Mouse (Mus musculus): ENCODE results near the gene Relt. TPM values are rescaled to one million over a fixed set of nuclear protein-coding genes. Genes with fewer than 3 reads are reported as not detected.

Relt gene
- 4.4 and 5.3 TPM in 2 replicates for polyA plus RNA-seq (2016; fragmentation: Nextera tagmentation; extraction: Ambion mirVana)

DNA sequence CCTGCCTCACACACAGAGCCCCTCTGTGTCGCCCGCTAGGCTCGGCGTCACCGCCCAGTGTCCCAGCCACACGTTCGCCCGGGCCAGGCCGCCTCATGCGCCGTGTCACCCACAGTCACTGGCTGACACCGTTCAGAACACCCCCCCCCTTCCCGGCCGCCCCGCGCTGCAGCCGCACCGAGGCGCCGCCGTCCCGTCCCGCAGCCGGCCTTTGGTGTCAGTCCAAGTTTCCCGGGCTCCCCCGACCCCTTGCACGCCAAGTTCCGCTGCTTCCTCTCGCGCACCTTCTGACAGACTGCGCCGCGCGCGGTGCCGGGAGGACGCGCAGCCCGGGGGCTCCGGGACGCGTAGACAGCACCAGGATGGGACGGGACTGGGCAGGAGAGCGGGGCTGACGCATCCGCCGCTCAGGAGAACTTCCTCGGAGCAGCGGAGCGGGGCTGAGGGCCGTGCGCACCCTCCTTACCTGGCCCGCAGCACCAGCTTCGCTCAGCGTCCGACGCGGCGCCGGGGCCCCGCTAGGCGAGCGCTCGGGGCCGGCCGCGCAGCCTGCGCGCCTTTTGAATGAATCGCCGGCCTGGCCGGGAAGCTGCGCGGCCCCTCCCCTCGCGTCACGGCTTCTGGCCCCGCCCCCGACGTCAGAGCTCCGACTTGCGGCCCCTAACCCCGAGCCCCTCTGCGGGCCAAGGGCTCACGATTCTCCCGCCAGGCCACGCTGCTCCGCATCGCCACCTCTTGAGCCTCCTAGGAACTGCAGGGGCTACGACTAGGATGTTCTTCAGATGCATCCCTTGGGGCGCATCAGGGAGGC is at the start of gene Relt:
TSS of gene Relt (minus strand) at position 619 of the 811 bp plus-strand sequence.
- Histone ChIP-seq H3K27me3 (ENCODE audit: insufficient read depth, poor library complexity, severe bottlenecking) (no peaks in the 10 kb centered on the region), H3K9me3 (no peaks in the 10 kb centered on the region), H3K4me3 (peak within 1 kb of the TSS; percentile 85), H3K27ac (peak within 1 kb of the TSS; percentile 92), H3K4me1 (peaks cover 56% of the 10 kb centered on the region), H3K36me3 (no peaks in the 10 kb centered on the region)
- under 1% methylated on average over 91 of the region's 91 CpGs for WGBS
- peak; percentile 98 for DNase-seq (ENCODE audit: low spot score)

- Histone ChIP-seq H3K4me1 (peaks cover 99% of the 10 kb centered on the region), H3K27ac (peak overlapping the region; percentile 84), H3K27me3 (ENCODE audit: insufficient read depth, poor library complexity, severe bottlenecking) (no peaks in the 10 kb centered on the region), H3K36me3 (peaks cover 22% of the 10 kb centered on the region), H3K9me3 (no peaks in the 10 kb centered on the region), H3K4me3 (peak overlapping the region; percentile 40)
- WGBS, result 32% methylated on average over 9 of the region's 9 CpGs
- no peak for DNase-seq (ENCODE audit: low spot score)
Observed at GRCm38 (mm10) chr7:100911791-100912190, 48.5 kb upstream of the Relt start.

GRCm38 (mm10) chr7:100911246-100911770 is 48.1 kb upstream of the Relt start:
- H3K27ac ChIP-seq, result peak overlapping the region; percentile 84
- H3K4me1 ChIP-seq, result peaks cover 97% of the 10 kb centered on the region
- no peaks in the 10 kb centered on the region for H3K27me3 ChIP-seq (ENCODE audit: insufficient read depth, poor library complexity, severe bottlenecking)
- no peak for DNase-seq (ENCODE audit: low spot score)
- H3K4me3 ChIP-seq, result peak overlapping the region; percentile 40
- 7% methylated on average over 2 of the region's 2 CpGs for WGBS
- H3K9me3 ChIP-seq, result no peaks in the 10 kb centered on the region
- H3K36me3 ChIP-seq, result peaks cover 17% of the 10 kb centered on the region

- Histone ChIP-seq H3K4me1 (peaks cover 82% of the 10 kb centered on the region), H3K4me3 (no peak overlapping the region), H3K27me3 (ENCODE audit: insufficient read depth, poor library complexity, severe bottlenecking) (no peaks in the 10 kb centered on the region), H3K27ac (peak overlapping the region; percentile 77), H3K36me3 (peaks cover 16% of the 10 kb centered on the region), H3K9me3 (no peaks in the 10 kb centered on the region)
- WGBS, result 51% methylated on average over 8 of the region's 8 CpGs
- no peak for DNase-seq (ENCODE audit: low spot score)
Observed at GRCm38 (mm10) chr7:100908567-100908966, 45.3 kb upstream of the Relt start.

GRCm38 (mm10) chr7:100908061-100908460 is 44.8 kb upstream of the Relt start:
- Histone ChIP-seq H3K4me3 (no peak overlapping the region), H3K36me3 (peaks cover 16% of the 10 kb centered on the region), H3K9me3 (no peaks in the 10 kb centered on the region), H3K27ac (peak overlapping the region; percentile 77), H3K27me3 (ENCODE audit: insufficient read depth, poor library complexity, severe bottlenecking) (no peaks in the 10 kb centered on the region), H3K4me1 (peaks cover 77% of the 10 kb centered on the region)
- WGBS, result 80% methylated on average over 8 of the region's 8 CpGs
- DNase-seq (ENCODE audit: low spot score), result no peak

GRCm38 (mm10) chr7:100907231-100907630 is 44.0 kb upstream of the Relt start:
- no peak for DNase-seq (ENCODE audit: low spot score)
- H3K4me1 ChIP-seq, result peaks cover 68% of the 10 kb centered on the region
- peaks cover 16% of the 10 kb centered on the region for H3K36me3 ChIP-seq
- H3K4me3 ChIP-seq, result 0 out of 2 replicates have a peak overlapping the region, but pooled peaks have one; percentile 1
- 0% methylated on average over 1 of the region's 1 CpGs for WGBS
- H3K27ac ChIP-seq, result peak overlapping the region; percentile 77
- H3K9me3 ChIP-seq, result no peaks in the 10 kb centered on the region
- no peaks in the 10 kb centered on the region for H3K27me3 ChIP-seq (ENCODE audit: insufficient read depth, poor library complexity, severe bottlenecking)

- 92% methylated on average over 10 of the region's 10 CpGs for WGBS
- Histone ChIP-seq H3K27ac (no peak overlapping the region), H3K4me3 (no peak overlapping the region), H3K4me1 (peaks cover 58% of the 10 kb centered on the region), H3K9me3 (no peaks in the 10 kb centered on the region), H3K27me3 (ENCODE audit: insufficient read depth, poor library complexity, severe bottlenecking) (no peaks in the 10 kb centered on the region), H3K36me3 (peaks cover 21% of the 10 kb centered on the region)
- DNase-seq (ENCODE audit: low spot score), result no peak
Observed at GRCm38 (mm10) chr7:100906029-100906789, 43.0 kb upstream of the Relt start.

GRCm38 (mm10) chr7:100905037-100905436 is 41.8 kb upstream of the Relt start:
- 61% methylated on average over 7 of the region's 7 CpGs for WGBS
- Histone ChIP-seq H3K9me3 (no peaks in the 10 kb centered on the region), H3K27me3 (ENCODE audit: insufficient read depth, poor library complexity, severe bottlenecking) (no peaks in the 10 kb centered on the region), H3K27ac (0 out of 2 replicates have a peak overlapping the region, but pooled peaks have one; percentile 22), H3K4me1 (peaks cover 46% of the 10 kb centered on the region), H3K36me3 (peaks cover 21% of the 10 kb centered on the region), H3K4me3 (no peak overlapping the region)
- DNase-seq (ENCODE audit: low spot score), result no peak

- DNase-seq (ENCODE audit: low spot score), result no peak
- H3K27ac ChIP-seq, result peak overlapping the region; percentile 37; the same call in 1 of the 2 replicates
- 86% methylated on average over 5 of the region's 5 CpGs for WGBS
- no peaks in the 10 kb centered on the region for H3K9me3 ChIP-seq
- H3K36me3 ChIP-seq, result peaks cover 20% of the 10 kb centered on the region
- H3K4me3 ChIP-seq, result no peak overlapping the region
- no peaks in the 10 kb centered on the region for H3K27me3 ChIP-seq (ENCODE audit: insufficient read depth, poor library complexity, severe bottlenecking)
- peaks cover 42% of the 10 kb centered on the region for H3K4me1 ChIP-seq
Observed at GRCm38 (mm10) chr7:100904612-100905011, 41.4 kb upstream of the Relt start.

DNA sequence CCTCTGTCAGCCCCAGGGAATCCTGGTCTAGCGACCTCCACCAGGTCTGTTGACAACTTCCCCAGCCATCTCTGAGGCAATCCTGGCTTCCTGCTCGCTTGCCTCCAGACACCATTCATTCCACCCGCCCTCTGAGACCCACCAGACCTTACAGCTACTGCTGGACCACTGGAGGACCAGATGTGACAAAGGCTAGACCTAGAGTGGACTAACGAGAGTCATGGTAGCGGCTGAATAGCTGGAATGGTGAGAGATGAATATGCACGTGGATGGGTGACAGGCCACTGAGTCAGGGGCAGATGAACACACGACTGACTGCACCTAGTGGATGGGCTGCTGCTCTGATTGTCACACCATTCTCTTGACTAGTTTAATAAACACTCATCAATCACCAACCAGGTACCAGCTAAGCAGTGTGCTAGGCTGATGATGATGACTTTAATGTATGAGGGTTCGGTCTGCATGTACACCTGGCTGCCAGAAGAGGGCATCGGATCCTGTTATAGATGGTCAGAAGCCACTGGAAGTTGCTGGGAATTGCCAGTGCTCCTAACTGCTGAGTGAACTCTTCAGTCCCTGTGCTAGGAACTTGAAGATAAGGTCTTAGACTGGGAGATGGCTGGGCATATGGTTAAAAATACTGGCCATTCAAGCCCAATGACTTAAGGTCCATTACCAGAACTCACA is 39.3 kb upstream of the Relt start:
- no peak for DNase-seq (ENCODE audit: low spot score)
- peaks cover 19% of the 10 kb centered on the region; the same call in 1 of the 2 replicates for H3K36me3 ChIP-seq
- H3K9me3 ChIP-seq, result no peaks in the 10 kb centered on the region
- H3K4me1 ChIP-seq, result peaks cover 22% of the 10 kb centered on the region
- no peak overlapping the region for H3K27ac ChIP-seq
- H3K4me3 ChIP-seq, result no peak overlapping the region
- WGBS, result 81% methylated on average over 9 of the region's 9 CpGs
- H3K27me3 ChIP-seq (ENCODE audit: insufficient read depth, poor library complexity, severe bottlenecking), result no peaks in the 10 kb centered on the region

GRCm38 (mm10) chr7:100897828-100898227 is 34.6 kb upstream of the Relt start:
- DNase-seq (ENCODE audit: low spot score), result no peak
- H3K27ac ChIP-seq, result no peak overlapping the region
- H3K4me1 ChIP-seq, result peaks cover 31% of the 10 kb centered on the region
- H3K4me3 ChIP-seq, result no peak overlapping the region
- no peaks in the 10 kb centered on the region for H3K9me3 ChIP-seq
- H3K36me3 ChIP-seq, result peaks cover 15% of the 10 kb centered on the region; the same call in 1 of the 2 replicates
- H3K27me3 ChIP-seq (ENCODE audit: insufficient read depth, poor library complexity, severe bottlenecking), result no peaks in the 10 kb centered on the region
- WGBS, result 72% methylated on average over 5 of the region's 5 CpGs

DNA sequence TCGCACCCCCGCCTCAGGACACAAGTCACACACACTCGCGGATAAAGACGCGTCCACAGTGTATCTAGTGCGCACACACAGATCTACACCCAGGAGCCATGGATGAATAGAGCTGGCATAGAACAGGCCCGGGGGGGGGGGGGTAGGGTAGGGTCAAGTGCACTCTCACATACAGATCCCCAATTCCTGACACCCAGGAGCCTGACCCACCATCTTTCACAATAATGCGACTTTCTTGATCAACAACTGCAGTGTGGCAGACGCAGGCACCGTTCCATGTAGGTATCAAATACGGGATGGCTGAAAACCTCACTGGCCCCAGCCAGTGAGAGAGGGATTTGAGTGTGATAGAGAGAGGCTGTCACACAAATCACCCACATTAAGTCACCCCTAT is 31.6 kb upstream of the Relt start:
- H3K36me3 ChIP-seq, result peaks cover 20% of the 10 kb centered on the region
- no peaks in the 10 kb centered on the region for H3K9me3 ChIP-seq
- H3K4me1 ChIP-seq, result peaks cover 45% of the 10 kb centered on the region
- H3K27me3 ChIP-seq (ENCODE audit: insufficient read depth, poor library complexity, severe bottlenecking), result no peaks in the 10 kb centered on the region
- no peak for DNase-seq (ENCODE audit: low spot score)
- peak overlapping the region; percentile 86 for H3K27ac ChIP-seq
- peak overlapping the region; percentile 76 for H3K4me3 ChIP-seq
- WGBS, result 2% methylated on average over 12 of the region's 12 CpGs

Measured in heart, embryonic 10.5 days (tissue).